Comparison of ENCODE assay signal across 12 mouse cellular contexts in genomic region chr10:71114260-71114920, GRCm38 (mm10). TPM values are rescaled to one million over a fixed set of nuclear protein-coding genes. Genes with fewer than 3 reads are reported as not detected.
DNase-seq lines count a peak whose midpoint lies in the region; ATAC-seq and TF ChIP-seq lines count a peak whose summit lies in the region.
"Had no signal": no experiment of that assay in that cellular context is flagged by ENCODE, and none has a peak within 500 bp of the region (broad histone marks: within the 10 kb centered on the region; RNA-seq: fewer than 3 reads in every experiment).

No protein-coding gene starts in this region.

- no peak overlapping the region for H3K4me3 ChIP-seq in heart, embryonic 11.5 days (ENCODE audit: low read depth, low read length)
- H3K4me3 ChIP-seq in lung, embryonic 15.5 days, result no peak overlapping the region
- H3K4me3 ChIP-seq in lung, adult 2 months (replicated peaks; ENCODE audit: extremely low read depth, low read depth, low read length), result no peak overlapping the region
- H3K4me3 ChIP-seq in intestine, embryonic 16.5 days (ENCODE audit: low read length), result no peak overlapping the region
- H3K4me3 ChIP-seq in stomach, embryonic 15.5 days (replicated peaks), result no peak overlapping the region
- H3K4me3 ChIP-seq: myocyte had no signal

- no peaks in the 10 kb centered on the region for H3K9me3 ChIP-seq in heart, embryonic 11.5 days (replicated peaks; ENCODE audit: control insufficient read depth, low read length)
- H3K9me3 ChIP-seq in lung, embryonic 15.5 days, result no peaks in the 10 kb centered on the region
- H3K9me3 ChIP-seq in intestine, embryonic 16.5 days (ENCODE audit: control insufficient read depth, low read length), result no peaks in the 10 kb centered on the region
- H3K9me3 ChIP-seq in stomach, embryonic 15.5 days, result no peaks in the 10 kb centered on the region

- H3K27me3 ChIP-seq in heart, embryonic 11.5 days (ENCODE audit: control insufficient read depth, insufficient read depth, low read length), result no peaks in the 10 kb centered on the region
- no peaks in the 10 kb centered on the region for H3K27me3 ChIP-seq in lung, embryonic 15.5 days
- H3K27me3 ChIP-seq in intestine, embryonic 16.5 days (replicated peaks; ENCODE audit: control insufficient read depth, insufficient read depth, low read length), result no peaks in the 10 kb centered on the region
- H3K27me3 ChIP-seq in stomach, embryonic 15.5 days (replicated peaks), result no peaks in the 10 kb centered on the region

- H3K4me1 ChIP-seq in heart, embryonic 11.5 days (ENCODE audit: control insufficient read depth, insufficient read depth, low read length), result no peaks in the 10 kb centered on the region; the same call in 1 of the 2 replicates
- peaks cover 17% of the 10 kb centered on the region for H3K4me1 ChIP-seq in lung, embryonic 15.5 days
- H3K4me1 ChIP-seq in lung, adult 2 months (ENCODE audit: control insufficient read depth, insufficient read depth, low read length), result peaks cover 4% of the 10 kb centered on the region; the same call in 1 of the 2 replicates
- peaks cover 8% of the 10 kb centered on the region; the same call in 1 of the 2 replicates for H3K4me1 ChIP-seq in intestine, embryonic 16.5 days (ENCODE audit: control insufficient read depth, insufficient read depth, low read length)
- 0 out of 2 replicates have a peak, but pooled peaks cover 4% of the 10 kb centered on the region for H3K4me1 ChIP-seq in stomach, embryonic 15.5 days

- ATAC-seq in heart, embryonic 11.5 days (replicated peaks; ENCODE audit: insufficient number of reproducible peaks, low FRiP score, low TSS enrichment), result no peak
- no peak; the same call in 1 of the 2 replicates for ATAC-seq in lung, embryonic 15.5 days (ENCODE audit: borderline replicate concordance, extremely low read depth, low FRiP score, low TSS enrichment)
- ATAC-seq in intestine, embryonic 16.5 days, result peak; percentile 55
- ATAC-seq in stomach, embryonic 15.5 days (ENCODE audit: insufficient read depth, low FRiP score, low read depth), result peak; percentile 78; the same call in 1 of the 2 replicates

- H3K9ac ChIP-seq in heart, embryonic 11.5 days (ENCODE audit: low read depth, low read length), result no peak overlapping the region
- H3K9ac ChIP-seq in lung, embryonic 15.5 days, result no peak overlapping the region
- no peak overlapping the region for H3K9ac ChIP-seq in intestine, embryonic 16.5 days (ENCODE audit: low read depth, low read length)
- H3K9ac ChIP-seq in stomach, embryonic 15.5 days, result no peak overlapping the region

- no peak for TF ChIP-seq CTCF in lung, adult 2 months (IDR thresholded peaks at IDR 0.05; ENCODE audit: insufficient read depth, low read length)

- 73% methylated on average over 10 of the region's 10 CpGs for WGBS in heart, embryonic 11.5 days (ENCODE audit: insufficient replicate concordance)
- WGBS in lung, embryonic 15.5 days, result 52% methylated on average over 10 of the region's 10 CpGs
- WGBS in lung, adult 2 months, result 66% methylated on average over 10 of the region's 10 CpGs
- 51% methylated on average over 10 of the region's 10 CpGs for WGBS in intestine, embryonic 16.5 days
- WGBS in stomach, embryonic 15.5 days, result 40% methylated on average over 10 of the region's 10 CpGs

- no peak overlapping the region for H3K4me2 ChIP-seq in heart, embryonic 11.5 days
- no peak overlapping the region for H3K4me2 ChIP-seq in lung, embryonic 15.5 days
- no peak overlapping the region for H3K4me2 ChIP-seq in intestine, embryonic 16.5 days (ENCODE audit: low read depth, low read length)
- no peak overlapping the region for H3K4me2 ChIP-seq in stomach, embryonic 15.5 days

- TF ChIP-seq POLR2A in lung, adult 2 months (IDR thresholded peaks at IDR 0.05; ENCODE audit: borderline replicate concordance, extremely low read depth, low read depth, low read length), result no peak

- DNase-seq in heart, adult 9 months (ENCODE audit: low spot score in 2 of 2), result peak; percentile 41 to 67
- no peak for DNase-seq in lung, adult 2 months
- DNase-seq in adipocyte (ENCODE audit: low spot score), result no peak
- no peak for DNase-seq in adrenal gland, postnatal 4 days (ENCODE audit: low spot score in 2 of 2)
- DNase-seq: retina, postnatal 1 day; thymus, postnatal 14 days had no signal

- no peaks in the 10 kb centered on the region for H3K36me3 ChIP-seq in heart, embryonic 11.5 days (ENCODE audit: control insufficient read depth, insufficient read depth, low read length)
- H3K36me3 ChIP-seq in lung, embryonic 15.5 days, result no peaks in the 10 kb centered on the region
- no peaks in the 10 kb centered on the region for H3K36me3 ChIP-seq in intestine, embryonic 16.5 days (ENCODE audit: control insufficient read depth, insufficient read depth, low read length)
- H3K36me3 ChIP-seq in stomach, embryonic 15.5 days, result 0 out of 2 replicates have a peak, but pooled peaks cover 3% of the 10 kb centered on the region

- no peak overlapping the region for H3K27ac ChIP-seq in heart, embryonic 11.5 days (ENCODE audit: low read depth, low read length)
- H3K27ac ChIP-seq in lung, embryonic 15.5 days, result peak overlapping the region; percentile 67; the same call in 1 of the 2 replicates
- peak overlapping the region; percentile 52 for H3K27ac ChIP-seq in intestine, embryonic 16.5 days (ENCODE audit: low read length)
- peak overlapping the region; percentile 83 for H3K27ac ChIP-seq in stomach, embryonic 15.5 days
- H3K27ac ChIP-seq: macrophage had no signal

RNA-seq across cellular contexts. Expression of gene Bicc1, which starts 45.1 kb away (rescaled TPM):
- polyA plus RNA-seq in heart, embryonic 11.5 days (2014; fragmentation: Nextera tagmentation; extraction: Ambion mirVana), result 14.1 and 14.8 TPM in 2 replicates
- polyA plus RNA-seq in lung, embryonic 15.5 days (2015; fragmentation: Nextera tagmentation; extraction: Ambion mirVana), result 20.7 and 20.9 TPM in 2 replicates
- polyA plus RNA-seq in lung, adult 2 months (2012; rRNA removed), result 22.8 and 23.5 TPM in 2 replicates
- polyA plus RNA-seq in intestine, embryonic 16.5 days (2015; fragmentation: Nextera tagmentation; extraction: Ambion mirVana), result 11.8 and 12.6 TPM in 2 replicates
- 23.1 and 26.9 TPM in 2 replicates for polyA plus RNA-seq in stomach, embryonic 15.5 days (2015; fragmentation: Nextera tagmentation; extraction: Ambion mirVana)
- total RNA-seq in adrenal gland, postnatal 4 days (2021), result 10 to 100 TPM; 33.7 to 53.9 TPM
- polyA plus RNA-seq: macrophage had no signal

Comparison
In these comparisons a context has a peak if more than half of its experiments do, and no peak if none do; other contexts are left out.
1. DNase-seq: peak in heart, adult 9 months (2 of 2); none in lung, adult 2 months (single experiment), adipocyte (single experiment) and adrenal gland, postnatal 4 days (0 of 2).
2. ATAC-seq: peak in intestine, embryonic 16.5 days (single experiment) and stomach, embryonic 15.5 days (single experiment); none in heart, embryonic 11.5 days (single experiment) and lung, embryonic 15.5 days (single experiment).